Mouse (Mus musculus): ENCODE results near the gene Leng1. TPM values are rescaled to one million over a fixed set of nuclear protein-coding genes. Genes with fewer than 3 reads are reported as not detected.
A peak's percentile ranks its signal among the peaks of the same experiment; 100 is the strongest.
"Not testable (repeated sequence)": the region's sequence is repeated elsewhere in the genome, so short reads cannot be mapped to it uniquely, and the experiment has no call there.

Gene Leng1
- polyA plus RNA-seq, 1 experiment from 2014 or later: 15.3 TPM

DNA sequence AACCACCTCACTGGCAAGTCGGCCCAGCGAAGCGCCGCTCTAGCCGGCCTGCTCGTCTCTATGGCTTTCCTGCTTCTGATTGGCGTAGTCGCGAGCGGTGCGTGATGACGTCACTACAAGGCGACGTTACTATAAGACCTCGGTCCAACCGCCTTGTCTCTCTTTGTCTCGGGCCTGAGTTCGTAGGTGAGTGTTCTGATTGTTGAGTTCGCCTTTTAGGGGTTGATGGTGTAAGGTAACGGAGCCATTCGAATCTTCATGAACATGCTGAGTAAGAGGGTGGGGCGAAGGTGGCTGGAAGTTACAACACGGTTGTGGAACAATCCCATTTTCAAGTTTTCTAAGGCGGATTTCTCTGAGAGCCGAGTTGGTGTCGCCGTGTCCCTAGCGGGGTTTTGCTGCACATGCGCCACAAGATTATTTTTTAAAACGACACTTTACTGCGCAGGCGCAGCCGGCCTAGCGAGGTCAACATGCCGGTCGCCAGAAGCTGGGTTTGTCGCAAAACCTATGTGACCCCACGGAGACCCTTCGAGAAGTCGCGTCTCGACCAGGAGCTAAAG lies 38.3 kb upstream of the Leng1 start, which contains the start of gene Rps9:
TSS of gene Rps9 (plus strand) at position 115 of the 563 bp plus-strand sequence.
- Histone ChIP-seq H3K9me3 (no peaks in the 10 kb centered on the region), H3K4me1 (replicated peaks) (peaks cover 29% of the 10 kb centered on the region), H3K4me2 (peak within 1 kb of the TSS; percentile 90), H3K9ac (peak within 1 kb of the TSS; percentile 82), H3K4me3 (peak within 1 kb of the TSS; percentile 94), H3K27ac (replicated peaks) (peak within 1 kb of the TSS; percentile 95), H3K27me3 (no peaks in the 10 kb centered on the region), H3K36me3 (peaks cover 48% of the 10 kb centered on the region)
- under 1% methylated on average over 42 of the region's 42 CpGs for WGBS
- peak; percentile 94 for ATAC-seq (ENCODE audit: low FRiP score, low read depth)

GRCm38 (mm10) chr7:3703148-3703878 lies 37.7 kb upstream of the Leng1 start:
- Histone ChIP-seq H3K36me3 (peaks cover 53% of the 10 kb centered on the region), H3K9ac (peak overlapping the region; percentile 82), H3K27ac (replicated peaks) (peak overlapping the region; percentile 95), H3K4me1 (replicated peaks) (peaks cover 29% of the 10 kb centered on the region), H3K4me2 (peak overlapping the region; percentile 90), H3K27me3 (no peaks in the 10 kb centered on the region), H3K4me3 (peak overlapping the region; percentile 94), H3K9me3 (no peaks in the 10 kb centered on the region)
- peak; percentile 52 for ATAC-seq (ENCODE audit: low FRiP score, low read depth)
- 22% methylated on average over 6 of the region's 6 CpGs for WGBS

DNA sequence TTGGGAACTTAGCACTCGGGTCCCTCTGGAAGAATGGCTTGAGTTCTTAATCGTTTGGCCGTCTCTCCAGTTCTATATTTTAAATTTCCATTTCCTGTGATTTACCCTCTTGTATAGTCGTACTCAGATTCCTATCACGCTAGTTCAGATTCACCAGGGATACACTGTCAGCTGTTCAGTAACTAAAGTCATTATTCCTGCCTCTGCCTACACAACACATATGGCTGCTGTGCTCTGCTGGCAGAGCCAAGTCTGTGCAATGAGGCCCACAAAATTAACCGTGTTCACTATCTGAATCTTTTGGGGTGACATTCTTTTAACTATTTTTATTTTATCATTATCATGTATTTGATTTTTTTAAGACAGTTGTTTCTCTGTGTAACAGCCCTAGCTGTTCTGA lies 32.8 kb upstream of the Leng1 start:
- ATAC-seq (ENCODE audit: low FRiP score, low read depth): no peak
- Histone ChIP-seq H3K4me3 (no peak overlapping the region), H3K36me3 (peaks cover 48% of the 10 kb centered on the region), H3K9me3 (no peaks in the 10 kb centered on the region), H3K9ac (no peak overlapping the region), H3K4me2 (no peak overlapping the region), H3K27ac (replicated peaks) (no peak overlapping the region), H3K27me3 (no peaks in the 10 kb centered on the region), H3K4me1 (replicated peaks) (peaks cover 24% of the 10 kb centered on the region)
- WGBS: 96% methylated on average over 6 of the region's 6 CpGs

GRCm38 (mm10) chr7:3694949-3695305 lies 29.3 kb upstream of the Leng1 start:
- H3K27me3 ChIP-seq; H3K9me3 ChIP-seq; ATAC-seq (ENCODE audit: low FRiP score, low read depth): not testable (repeated sequence)
- Histone ChIP-seq H3K4me2 (peak overlapping the region; percentile 68), H3K9ac (peak overlapping the region; percentile 94), H3K27ac (replicated peaks) (peak overlapping the region; percentile 95), H3K4me3 (peak overlapping the region; percentile 85), H3K4me1 (replicated peaks) (peaks cover 36% of the 10 kb centered on the region), H3K36me3 (peaks cover 36% of the 10 kb centered on the region)
- 8% methylated on average over 9 of the region's 9 CpGs for WGBS

DNA sequence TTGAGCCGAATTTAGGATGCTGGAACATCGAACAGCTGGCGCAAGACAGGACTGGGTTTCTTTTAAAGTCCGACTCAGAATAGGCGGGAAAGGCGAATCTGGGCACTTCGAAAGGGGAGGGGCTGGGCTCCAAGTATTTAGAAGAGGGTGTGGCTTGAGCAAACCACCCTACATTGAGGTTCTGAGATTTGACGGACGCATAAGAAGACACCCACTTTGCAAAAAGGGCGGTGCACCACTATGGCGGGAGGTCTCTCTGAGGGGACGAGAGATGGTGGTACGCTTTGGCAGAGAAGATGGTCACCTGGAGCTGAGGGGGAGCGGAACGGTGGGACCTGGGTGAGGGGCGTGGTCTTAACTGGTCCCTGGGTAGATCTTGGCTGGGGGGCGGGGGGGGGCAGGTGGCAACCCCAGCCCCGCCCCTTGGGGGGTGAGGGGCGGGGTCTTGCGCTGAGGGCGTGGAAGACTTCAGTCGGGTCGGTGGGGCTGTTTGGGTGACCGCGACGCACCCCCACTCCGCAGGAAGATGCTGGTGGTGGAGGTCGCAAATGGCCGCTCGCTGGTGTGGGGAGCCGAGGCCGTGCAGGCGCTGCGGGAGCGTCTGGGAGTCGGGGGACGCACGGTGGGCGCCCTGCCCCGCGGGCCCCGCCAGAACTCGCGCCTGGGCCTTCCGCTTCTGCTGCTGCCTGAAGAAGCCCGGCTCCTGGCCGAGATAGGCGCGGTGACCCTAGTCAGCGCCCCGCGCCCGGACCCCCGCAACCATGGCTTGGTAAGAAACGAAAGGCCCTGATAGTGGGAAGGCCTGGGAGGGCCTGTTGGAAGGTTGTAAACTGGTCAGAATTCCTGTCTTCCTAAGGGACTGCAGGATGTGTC lies 28.7 kb upstream of the Leng1 start:
- H3K9ac ChIP-seq: peak overlapping the region; percentile 94
- H3K4me3 ChIP-seq: peak overlapping the region; percentile 85
- H3K36me3 ChIP-seq: peaks cover 32% of the 10 kb centered on the region
- peaks cover 36% of the 10 kb centered on the region for H3K4me1 ChIP-seq (replicated peaks)
- peak; percentile 35 for ATAC-seq (ENCODE audit: low FRiP score, low read depth)
- H3K27ac ChIP-seq (replicated peaks): peak overlapping the region; percentile 95
- no peaks in the 10 kb centered on the region for H3K9me3 ChIP-seq
- peak overlapping the region; percentile 68 for H3K4me2 ChIP-seq
- no peaks in the 10 kb centered on the region for H3K27me3 ChIP-seq
- 3% methylated on average over 54 of the region's 55 CpGs for WGBS

DNA sequence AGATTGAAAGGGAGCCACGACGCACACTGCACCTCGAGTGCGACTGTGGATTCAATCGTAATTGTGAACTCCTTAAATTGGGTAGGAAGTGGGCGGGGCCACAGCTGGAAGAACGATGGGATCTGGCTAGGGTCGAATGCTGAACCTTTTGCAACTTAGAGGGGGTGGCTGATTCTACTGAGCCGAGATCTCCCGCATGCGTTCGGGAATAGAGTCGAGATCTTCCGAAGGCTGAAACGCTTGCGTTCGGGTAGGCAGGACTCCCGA lies 28.1 kb upstream of the Leng1 start:
- Histone ChIP-seq H3K27me3 (no peaks in the 10 kb centered on the region), H3K36me3 (peaks cover 26% of the 10 kb centered on the region), H3K4me3 (peak overlapping the region; percentile 85), H3K4me2 (peak overlapping the region; percentile 68), H3K27ac (replicated peaks) (peak overlapping the region; percentile 95), H3K4me1 (replicated peaks) (peaks cover 36% of the 10 kb centered on the region), H3K9ac (peak overlapping the region; percentile 94), H3K9me3 (no peaks in the 10 kb centered on the region)
- no peak; the same call in 1 of the 2 replicates for ATAC-seq (ENCODE audit: low FRiP score, low read depth)
- under 1% methylated on average over 18 of the region's 18 CpGs for WGBS

DNA sequence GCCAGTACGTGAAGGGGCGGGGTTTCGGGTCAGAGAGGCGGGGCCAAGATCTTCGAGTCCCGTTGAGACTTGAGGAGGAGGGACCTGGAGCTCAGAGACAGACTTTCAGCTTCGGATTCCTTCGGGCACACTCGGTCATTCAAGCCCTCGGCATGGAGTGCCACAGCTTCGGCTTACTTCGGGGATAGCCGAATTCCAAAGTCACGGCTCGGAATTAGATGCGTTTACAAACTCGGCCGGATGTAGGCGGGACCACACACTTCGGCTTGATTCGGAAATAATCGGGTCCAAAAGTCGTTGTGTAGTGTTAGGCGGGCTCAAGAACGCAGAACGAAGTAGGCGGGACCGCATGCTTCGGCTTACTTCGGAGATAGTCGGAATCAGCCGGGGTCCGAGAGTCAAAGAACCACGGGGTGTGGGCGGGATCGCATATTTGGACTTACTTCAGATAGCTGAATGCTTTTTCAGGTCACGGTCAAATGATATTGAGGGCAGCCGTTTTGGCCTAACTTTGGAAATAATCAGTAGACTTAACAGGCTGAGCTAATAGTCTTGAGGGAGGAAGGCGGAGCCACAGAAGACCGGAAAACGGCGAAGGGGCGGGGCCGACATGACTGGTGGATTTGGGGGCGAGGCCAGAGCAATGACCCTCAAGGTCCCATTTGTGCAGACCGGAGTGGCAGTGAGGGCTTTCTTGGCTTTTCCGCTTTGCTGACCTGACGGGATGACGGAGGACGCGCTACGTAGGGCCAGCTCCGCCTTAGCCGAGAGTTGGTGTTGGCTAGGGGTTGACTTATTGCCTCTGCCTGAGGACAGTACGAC lies 27.6 kb upstream of the Leng1 start, which contains the start of gene Mboat7:
TSS of gene Mboat7 (minus strand) at position 537 of the 822 bp plus-strand sequence.
- under 1% methylated on average over 55 of the region's 55 CpGs for WGBS
- Histone ChIP-seq H3K9ac (peak within 1 kb of the TSS; percentile 94), H3K27ac (replicated peaks) (peak within 1 kb of the TSS; percentile 95), H3K36me3 (peaks cover 27% of the 10 kb centered on the region), H3K9me3 (no peaks in the 10 kb centered on the region), H3K4me3 (peak within 1 kb of the TSS; percentile 85), H3K27me3 (no peaks in the 10 kb centered on the region), H3K4me1 (replicated peaks) (peaks cover 36% of the 10 kb centered on the region), H3K4me2 (peak within 1 kb of the TSS; percentile 68)
- ATAC-seq (ENCODE audit: low FRiP score, low read depth): peak; percentile 94

- peaks cover 33% of the 10 kb centered on the region for H3K4me1 ChIP-seq (replicated peaks)
- no peaks in the 10 kb centered on the region for H3K27me3 ChIP-seq
- peak; percentile 1; the same call in 1 of the 2 replicates for ATAC-seq (ENCODE audit: low FRiP score, low read depth)
- no peaks in the 10 kb centered on the region for H3K9me3 ChIP-seq
- peaks cover 25% of the 10 kb centered on the region for H3K36me3 ChIP-seq
- H3K4me2 ChIP-seq: peak within 1 kb of the TSS; percentile 68
- peak within 1 kb of the TSS; percentile 85 for H3K4me3 ChIP-seq
- whole genome bisulfite sequencing: under 1% methylated on average over 49 of the region's 49 CpGs
- H3K27ac ChIP-seq (replicated peaks): peak within 1 kb of the TSS; percentile 95
- peak within 1 kb of the TSS; percentile 94 for H3K9ac ChIP-seq
Measured at GRCm38 (mm10) chr7:3692382-3692986, 26.8 kb upstream of the Leng1 start, which contains the start of gene Tsen34. TSS of gene Tsen34 (plus strand) at chr7:3692863.

DNA sequence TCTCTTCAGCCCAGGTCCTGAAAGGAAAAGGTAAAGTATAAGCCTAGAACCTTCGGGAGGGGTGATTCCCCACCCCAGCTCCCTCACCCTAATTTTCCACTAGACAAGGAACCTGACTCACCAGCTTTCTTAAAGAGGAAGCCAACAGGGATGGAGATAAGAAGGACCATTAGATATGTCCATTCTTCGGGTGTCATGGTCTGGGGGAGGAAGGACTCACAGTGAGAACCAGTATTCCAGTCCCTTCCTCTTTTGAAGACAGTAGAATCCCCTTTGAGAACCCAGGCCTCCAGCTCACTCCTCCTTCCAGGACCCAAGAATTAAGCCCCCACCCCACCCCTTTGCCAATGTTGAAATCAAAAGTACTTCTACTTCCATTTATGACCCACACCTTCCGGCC lies 26.3 kb upstream of the Leng1 start:
- peak overlapping the region; percentile 85 for H3K4me3 ChIP-seq
- H3K4me1 ChIP-seq (replicated peaks): peaks cover 30% of the 10 kb centered on the region
- H3K36me3 ChIP-seq: peaks cover 21% of the 10 kb centered on the region
- H3K9ac ChIP-seq: peak overlapping the region; percentile 94
- no peaks in the 10 kb centered on the region for H3K27me3 ChIP-seq
- H3K9me3 ChIP-seq: no peaks in the 10 kb centered on the region
- peak overlapping the region; percentile 95 for H3K27ac ChIP-seq (replicated peaks)
- 37% methylated on average over 3 of the region's 3 CpGs for WGBS
- peak overlapping the region; percentile 68 for H3K4me2 ChIP-seq
- ATAC-seq (ENCODE audit: low FRiP score, low read depth): no peak

- peak overlapping the region; percentile 76 for H3K27ac ChIP-seq (replicated peaks)
- H3K27me3 ChIP-seq: no peaks in the 10 kb centered on the region
- WGBS: 79% methylated on average over 31 of the region's 31 CpGs
- H3K4me3 ChIP-seq: no peak overlapping the region
- no peak for ATAC-seq (ENCODE audit: low FRiP score, low read depth)
- H3K9me3 ChIP-seq: no peaks in the 10 kb centered on the region
- H3K9ac ChIP-seq: no peak overlapping the region
- no peak overlapping the region for H3K4me2 ChIP-seq
- peaks cover 20% of the 10 kb centered on the region for H3K4me1 ChIP-seq (replicated peaks)
- H3K36me3 ChIP-seq: peaks cover 29% of the 10 kb centered on the region
Measured at GRCm38 (mm10) chr7:3685400-3686187, 20.0 kb upstream of the Leng1 start.
